Mouse (Mus musculus) CD4-positive helper T cell, adult 2 months (primary cell): Measurements from ENCODE around the gene Bcl3.
A peak's percentile ranks its signal among the peaks of the same experiment; 100 is the strongest.
"Not testable (repeated sequence)": the region's sequence is repeated elsewhere in the genome, so short reads cannot be mapped to it uniquely, and the experiment has no call there.

ENCODE experiments used
- DNase-seq: peaks from one replicate; pipeline ENCODE4 v3.0.0-alpha.2; 2012; ENCODE audit warnings: low read depth, missing footprints, low spot score

Gene Bcl3

GRCm38 (mm10) chr7:19806356-19806969 is 16.1 kb downstream of the Bcl3 start:
- no peak for DNase-seq

GRCm38 (mm10) chr7:19802995-19803394 is 19.6 kb downstream of the Bcl3 start:
- DNase-seq: peak; percentile 64

- peak; percentile 57 for DNase-seq
Measured at GRCm38 (mm10) chr7:19800764-19801163, 21.8 kb downstream of the Bcl3 start.

- DNase-seq: peak; percentile 88
Measured at GRCm38 (mm10) chr7:19796697-19797588, 25.6 kb downstream of the Bcl3 start, which contains the start of gene Cblc. Gene Cblc (minus strand): TSS chr7:19796809.

- no peak for DNase-seq
Measured at GRCm38 (mm10) chr7:19796254-19796653, 26.3 kb downstream of the Bcl3 start.

GRCm38 (mm10) chr7:19795236-19795635 is 27.3 kb downstream of the Bcl3 start:
- DNase-seq: no peak

GRCm38 (mm10) chr7:19792701-19793630 is 29.6 kb downstream of the Bcl3 start:
- no peak for DNase-seq

GRCm38 (mm10) chr7:19791504-19791903 is 31.1 kb downstream of the Bcl3 start:
- not testable (repeated sequence) for DNase-seq

GRCm38 (mm10) chr7:19789904-19790347 is 32.6 kb downstream of the Bcl3 start:
- DNase-seq: peak; percentile 85

GRCm38 (mm10) chr7:19785874-19786458 is 36.6 kb downstream of the Bcl3 start:
- no peak for DNase-seq

- no peak for DNase-seq
Measured at GRCm38 (mm10) chr7:19784764-19785535, 37.6 kb downstream of the Bcl3 start.

GRCm38 (mm10) chr7:19783630-19784029 is 38.9 kb downstream of the Bcl3 start:
- no peak for DNase-seq

GRCm38 (mm10) chr7:19782645-19783044 is 39.9 kb downstream of the Bcl3 start:
- DNase-seq: no peak

- DNase-seq: no peak
Measured at GRCm38 (mm10) chr7:19781741-19782140, 40.8 kb downstream of the Bcl3 start.

- no peak for DNase-seq
Measured at GRCm38 (mm10) chr7:19779903-19780302, 42.7 kb downstream of the Bcl3 start.

- DNase-seq: no peak
Measured at GRCm38 (mm10) chr7:19778645-19779044, 43.9 kb downstream of the Bcl3 start.

- no peak for DNase-seq
Measured at GRCm38 (mm10) chr7:19777049-19777723, 45.4 kb downstream of the Bcl3 start.

- DNase-seq: no peak
Measured at GRCm38 (mm10) chr7:19771682-19772081, 50.9 kb downstream of the Bcl3 start.

GRCm38 (mm10) chr7:19770984-19771391 is 51.6 kb downstream of the Bcl3 start, which contains the start of gene Bcam:
Gene Bcam (minus strand): TSS chr7:19771016.
- no peak for DNase-seq

- peak; percentile 67 for DNase-seq
Measured at GRCm38 (mm10) chr7:19770375-19770754, 52.2 kb downstream of the Bcl3 start.
